Mouse (Mus musculus) lung, postnatal 14 days (tissue): Measurements from ENCODE around the gene 1700021F07Rik.

Source experiments
- DNase-seq: peaks from one replicate; pipeline ENCODE4 v3.0.0; 2021

1700021F07Rik gene

DNA sequence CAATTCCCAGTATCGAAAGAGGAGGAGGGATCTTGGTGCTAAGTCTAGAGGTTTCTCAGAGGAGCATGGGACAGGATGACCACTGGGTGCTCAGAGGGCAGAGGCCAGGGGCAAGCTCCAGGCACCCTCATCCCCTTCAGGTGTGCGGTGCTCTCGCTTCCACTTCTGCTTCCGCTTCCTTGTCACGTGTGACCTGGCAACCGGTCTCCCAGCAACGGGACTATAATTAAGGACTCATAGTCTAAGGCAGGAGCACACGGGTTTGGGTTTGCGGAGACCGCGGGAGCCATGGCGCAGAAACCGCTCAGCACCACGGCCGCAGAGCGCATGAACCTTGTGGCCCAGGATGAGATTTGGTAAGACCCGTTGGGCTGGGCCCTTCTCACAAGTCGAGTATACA is at the start of gene 1700021F07Rik:
1700021F07Rik (plus strand) TSS at position 211 of the 400 bp plus-strand sequence.
- DNase-seq: no peak

DNA sequence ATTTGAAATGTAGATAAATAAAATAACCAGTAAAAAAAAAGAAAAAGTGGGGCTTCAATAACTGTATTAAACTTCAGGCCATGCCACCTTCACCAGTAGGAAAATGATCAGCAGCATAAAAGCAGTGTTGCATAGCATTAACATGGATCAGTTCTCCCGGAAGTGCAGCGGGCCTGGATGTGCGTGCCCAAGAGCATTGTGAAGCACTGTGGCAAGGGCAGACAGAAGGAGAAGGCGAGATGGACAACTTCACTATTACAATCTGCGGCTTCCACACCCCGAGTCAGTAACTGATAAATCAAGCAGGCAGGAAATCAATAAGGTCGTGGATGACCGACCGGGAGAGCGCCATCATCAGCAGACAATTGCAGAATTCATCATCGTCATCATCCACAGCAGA is 49.2 kb upstream of the 1700021F07Rik start:
- DNase-seq: no peak

DNA sequence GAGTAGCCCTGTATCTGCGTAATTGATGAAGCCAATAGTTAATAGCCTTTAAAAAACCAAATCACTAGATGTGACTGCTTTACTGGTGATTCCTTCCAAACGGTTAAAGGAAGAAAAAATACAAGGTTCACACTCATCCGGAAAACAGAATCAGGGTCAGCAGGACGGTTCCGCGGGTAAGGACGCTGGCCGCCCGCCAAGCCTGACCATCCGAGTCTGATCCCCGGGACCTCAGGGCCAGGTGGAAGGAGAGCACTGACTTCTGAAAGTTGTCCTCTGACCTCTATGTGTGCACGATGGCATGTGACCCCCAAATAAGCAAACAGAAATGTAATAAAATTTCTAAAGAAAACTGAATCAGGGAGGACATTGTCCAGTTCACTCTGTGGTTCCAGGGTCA is 43.3 kb upstream of the 1700021F07Rik start:
- no peak for DNase-seq

DNA sequence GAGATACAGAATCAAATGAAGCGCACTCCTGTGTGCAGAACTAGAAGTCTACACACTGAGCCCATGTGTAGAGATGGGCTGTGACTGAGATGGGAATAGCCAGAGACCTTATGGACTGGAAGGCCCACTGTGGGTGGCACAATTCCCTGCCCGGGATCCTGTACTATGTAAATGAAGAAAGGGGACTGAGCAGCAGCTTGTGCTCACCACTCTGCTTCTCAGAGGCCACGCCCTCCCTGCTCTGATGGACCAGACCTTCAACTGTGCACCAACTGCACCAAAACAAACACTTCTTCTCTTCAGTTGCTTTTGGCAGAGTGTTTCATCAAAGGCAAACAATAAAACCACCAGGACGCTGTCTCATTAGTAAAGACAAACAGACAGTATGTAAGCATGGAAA is 37.9 kb upstream of the 1700021F07Rik start:
- DNase-seq: no peak

DNA sequence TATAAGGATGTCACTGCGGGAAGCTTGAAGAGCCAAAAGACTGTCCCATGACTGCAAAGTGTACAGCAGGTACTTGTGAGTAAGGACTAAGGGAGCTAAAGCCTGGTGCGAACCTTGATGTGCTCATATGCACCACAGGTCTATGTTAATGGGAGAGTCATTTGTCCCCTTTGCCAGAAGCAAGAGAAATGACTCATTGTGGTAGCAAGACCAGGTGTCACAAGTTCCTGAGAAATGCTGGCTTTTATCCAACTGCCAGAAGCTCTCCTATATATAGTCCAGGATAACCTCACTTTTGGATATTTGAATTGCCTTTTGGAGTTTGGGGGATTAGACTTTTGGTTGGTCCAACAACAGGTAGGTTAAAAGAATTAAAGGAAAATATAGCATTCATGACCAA is 22.8 kb upstream of the 1700021F07Rik start:
- DNase-seq: no peak

DNA sequence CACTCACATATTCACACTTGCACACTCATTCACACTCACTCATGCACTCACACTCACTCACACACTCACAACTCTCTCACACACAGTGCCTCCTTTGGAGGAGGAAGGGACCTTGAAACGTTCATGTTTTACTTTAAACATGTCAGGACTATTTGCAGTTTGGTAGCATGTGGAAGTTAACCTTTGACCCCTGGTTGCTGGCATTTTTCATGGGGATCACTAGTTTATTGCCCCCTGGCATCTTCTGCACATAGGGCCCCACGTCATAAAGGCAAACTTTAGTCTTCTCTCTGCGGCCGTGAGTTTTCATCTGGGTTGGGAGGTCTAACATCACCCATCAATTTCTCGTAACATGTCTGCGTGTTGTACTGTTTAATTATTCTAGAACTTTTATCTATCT is 8.4 kb upstream of the 1700021F07Rik start:
- DNase-seq: no peak

DNA sequence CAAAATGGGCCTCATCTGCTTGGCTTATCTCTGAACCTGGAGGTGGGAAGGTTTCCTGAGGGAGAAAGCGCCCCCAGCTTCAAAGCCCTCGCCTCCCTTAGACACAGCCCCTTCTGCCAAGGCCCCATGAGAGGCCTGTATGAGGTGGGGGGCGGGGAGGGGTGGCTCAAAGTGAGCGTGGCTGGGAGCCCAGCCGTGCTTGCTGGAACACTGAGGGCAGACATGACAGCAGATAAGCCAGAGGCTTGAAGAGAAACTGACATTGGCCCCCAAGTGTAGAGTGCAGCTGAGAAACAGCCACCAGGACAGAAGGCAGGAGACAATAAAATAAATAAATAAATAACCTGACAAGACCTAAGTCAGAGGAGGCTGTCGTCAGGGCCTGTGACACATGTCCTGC is 7.2 kb upstream of the 1700021F07Rik start:
- DNase-seq: no peak

DNA sequence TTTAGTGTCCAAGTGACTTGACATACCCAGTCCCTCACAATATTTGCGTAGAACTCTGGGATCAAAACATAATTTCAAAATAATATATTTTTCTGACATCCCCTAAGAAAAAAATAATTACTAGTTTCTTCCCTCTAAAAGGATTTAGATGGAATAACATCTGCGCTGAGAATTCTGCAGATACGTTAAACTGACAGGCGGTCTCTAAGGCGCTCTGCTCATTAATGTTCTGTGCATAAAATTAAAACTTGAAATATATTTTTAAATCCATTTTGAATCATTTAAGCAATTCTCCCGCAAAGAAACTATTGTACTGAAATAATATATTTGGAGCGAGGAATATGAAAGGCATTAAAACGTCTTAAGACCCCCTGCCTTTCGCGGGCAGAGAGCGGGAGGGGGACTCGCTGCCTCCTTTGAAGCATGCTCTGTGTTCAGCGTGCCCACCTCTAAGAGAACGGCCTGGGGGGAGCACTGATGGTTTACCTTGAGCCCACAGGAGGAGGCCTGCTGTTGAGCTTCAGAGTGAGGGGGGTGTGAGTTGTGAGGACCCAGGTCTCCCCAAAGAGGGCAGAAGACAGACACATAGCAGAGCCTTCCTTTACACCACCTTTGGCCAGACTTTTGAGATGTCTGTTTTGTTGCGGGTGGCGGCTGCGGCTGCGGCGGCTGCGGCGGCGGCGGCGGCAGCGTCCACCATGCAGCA is 6.1 kb upstream of the 1700021F07Rik start:
- DNase-seq: no peak

DNA sequence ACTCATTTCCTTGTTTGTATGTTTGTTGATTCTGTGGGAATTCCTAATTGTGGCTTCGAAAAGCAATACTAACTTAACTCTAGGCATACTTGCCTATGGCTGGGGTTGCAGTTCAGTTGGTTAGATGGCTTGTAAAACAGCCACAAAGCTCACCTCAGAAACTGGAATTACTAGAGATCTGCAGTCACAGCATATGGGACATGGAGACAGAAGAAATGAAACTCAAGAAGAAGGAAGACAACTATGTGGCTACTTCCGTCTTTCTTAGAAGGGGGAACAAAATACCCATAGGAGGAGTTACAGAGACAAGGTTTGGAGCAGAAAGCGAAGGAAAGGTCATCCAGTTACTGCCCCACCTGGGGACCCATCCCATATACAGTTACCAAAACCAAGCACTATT is 6.1 kb downstream of the 1700021F07Rik start:
- DNase-seq: no peak

DNA sequence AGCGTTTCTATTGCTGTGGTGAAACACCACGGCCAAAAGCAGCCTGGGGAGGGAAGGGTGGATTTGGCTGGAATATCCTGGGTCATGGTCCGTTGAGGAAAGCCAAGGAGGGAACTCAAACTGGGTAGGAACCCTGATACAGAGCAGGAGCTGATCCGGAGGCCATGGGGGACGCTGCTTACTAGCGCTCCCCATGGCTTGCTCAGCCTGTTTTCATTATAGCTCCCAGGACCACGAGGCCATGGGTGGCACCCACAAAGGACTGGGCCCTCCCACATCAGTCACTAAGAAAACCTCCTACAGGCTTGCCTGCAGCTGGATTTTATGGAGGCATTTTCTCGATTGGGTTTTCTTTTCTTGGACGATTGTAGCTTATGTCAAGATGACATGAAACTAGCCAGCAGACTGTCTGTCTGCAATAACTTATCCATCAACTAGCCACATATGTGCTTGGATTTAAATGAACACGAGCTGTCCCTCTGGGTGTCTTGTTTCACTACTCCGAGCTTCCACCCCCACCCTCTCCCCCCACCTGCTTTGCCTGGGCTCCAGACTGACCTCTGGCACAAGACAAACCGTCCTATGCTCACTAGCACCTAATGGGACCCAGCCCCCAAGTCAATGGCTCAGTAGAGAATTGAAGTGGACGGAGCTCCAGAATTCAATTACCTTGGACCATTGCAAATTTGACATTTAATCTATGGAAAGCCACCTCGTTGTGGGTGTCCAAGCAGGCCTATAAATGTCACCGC is 10.5 kb downstream of the 1700021F07Rik start:
- DNase-seq: no peak

DNA sequence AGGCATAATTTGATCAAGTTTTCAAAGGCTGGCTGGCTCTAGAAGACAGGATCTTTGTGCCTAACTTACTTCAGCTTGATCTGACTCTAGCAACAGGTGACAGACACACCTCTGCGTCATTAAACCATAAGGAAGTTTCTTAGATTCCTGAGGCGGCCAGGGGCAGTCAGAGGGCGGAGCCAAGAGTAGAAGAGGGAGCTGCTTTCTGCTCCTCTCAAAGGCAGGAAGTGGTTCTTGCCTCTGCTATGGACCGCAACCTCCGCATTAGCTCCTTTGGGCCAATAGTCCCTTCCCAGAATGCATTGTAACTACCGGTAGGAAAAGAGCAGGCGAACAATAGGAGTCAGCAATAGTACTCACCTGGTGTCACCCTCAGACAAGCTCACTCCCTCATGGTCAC is 12.2 kb downstream of the 1700021F07Rik start:
- DNase-seq: no peak

DNA sequence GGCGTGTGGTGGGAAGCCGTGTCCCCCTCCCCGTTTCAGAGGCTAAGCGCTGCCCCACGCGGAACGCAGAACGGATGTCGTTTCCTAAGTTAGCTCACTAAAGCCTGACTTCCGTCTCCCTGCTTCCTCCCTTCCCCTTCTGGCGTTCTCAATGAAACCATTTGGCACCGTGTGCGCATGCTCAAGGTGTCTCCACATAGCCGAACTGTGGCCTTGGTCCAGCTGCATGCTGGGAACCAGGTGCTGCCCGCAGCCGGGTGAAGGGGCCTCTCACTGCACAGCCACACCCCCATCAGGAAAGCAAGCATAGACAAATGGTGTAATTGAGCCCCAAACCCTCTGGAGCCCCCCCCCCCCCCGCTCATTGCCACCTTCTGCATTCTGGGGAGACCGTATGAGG is 13.0 kb downstream of the 1700021F07Rik start:
- DNase-seq: no peak

DNA sequence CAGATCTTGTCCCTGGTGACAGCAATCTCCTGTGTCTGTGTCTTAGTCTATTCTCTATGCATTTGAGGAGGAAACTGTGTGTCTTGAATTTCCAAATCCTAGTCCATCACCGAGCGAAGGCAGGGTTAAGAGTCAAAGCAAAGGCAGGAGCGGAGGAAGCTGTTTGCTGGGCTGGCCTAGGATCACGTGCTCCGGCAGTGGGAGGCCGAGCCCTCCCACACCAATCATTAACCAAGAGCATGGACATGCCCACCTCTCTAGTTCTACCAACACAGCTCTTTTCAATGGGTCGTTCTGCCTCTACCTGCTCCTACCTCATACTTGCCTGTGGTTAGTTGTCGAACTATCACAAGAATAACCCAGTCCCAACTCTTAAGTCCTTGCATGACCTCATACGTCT is 13.5 kb downstream of the 1700021F07Rik start:
- no peak for DNase-seq

DNA sequence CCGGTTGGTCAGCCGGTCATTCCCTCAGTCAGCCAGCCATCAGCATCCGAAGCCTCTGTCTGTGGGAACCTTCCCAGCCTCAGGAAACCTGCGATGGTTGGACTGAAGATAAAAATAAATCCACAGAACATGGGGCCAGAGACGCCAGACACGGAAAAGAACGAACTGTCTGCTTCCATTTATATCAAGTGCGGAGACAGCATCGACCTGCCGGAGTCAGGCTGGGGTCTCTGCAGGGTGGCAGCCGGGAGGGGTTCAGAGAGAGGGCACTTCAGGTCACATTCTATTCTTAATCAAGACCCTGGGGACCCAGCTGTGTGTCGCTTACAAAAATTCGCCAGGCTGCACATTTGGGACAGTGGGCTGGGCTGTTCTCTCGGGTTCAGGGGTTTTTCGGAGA is 17.4 kb downstream of the 1700021F07Rik start:
- DNase-seq: no peak

DNA sequence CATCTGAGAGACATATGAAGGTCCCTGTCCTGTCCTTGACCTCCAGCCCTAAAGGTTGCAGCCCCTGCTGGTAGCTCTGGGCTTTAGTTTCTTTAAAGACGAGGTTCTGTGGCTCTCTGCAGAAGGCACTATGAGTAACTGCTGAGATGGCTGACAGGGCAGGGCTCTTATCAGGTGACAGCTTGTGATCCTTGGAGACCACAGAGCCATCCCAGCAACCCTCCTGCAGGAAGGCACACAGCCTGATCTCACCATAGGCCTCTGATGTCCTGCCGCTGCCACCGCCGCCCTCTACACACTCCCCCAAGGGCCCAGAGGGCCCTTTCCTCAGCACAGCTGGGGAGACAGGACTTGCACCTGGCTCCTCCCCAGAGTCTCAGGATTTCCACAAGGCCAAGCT is 19.4 kb downstream of the 1700021F07Rik start:
- DNase-seq: no peak

DNA sequence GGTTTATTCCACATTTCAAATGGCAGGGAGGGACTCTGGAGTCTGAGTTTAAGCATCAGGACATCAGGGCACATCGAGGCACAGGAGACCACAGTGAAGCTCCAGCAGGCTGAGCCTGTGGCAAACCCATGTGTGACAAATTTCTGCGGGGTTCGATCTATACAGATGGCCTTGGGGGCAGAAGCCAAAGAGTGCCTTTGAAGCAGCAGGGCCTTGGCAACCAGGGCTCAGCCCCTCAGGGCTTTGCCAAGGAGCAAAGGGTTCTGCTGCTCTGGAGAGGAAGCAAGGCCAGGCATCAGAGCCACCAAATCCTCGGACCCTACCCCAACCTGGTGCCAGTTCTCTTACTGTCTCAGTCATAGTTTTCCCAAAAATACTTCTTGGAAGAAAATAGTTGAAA is 20.3 kb downstream of the 1700021F07Rik start:
- DNase-seq: no peak

DNA sequence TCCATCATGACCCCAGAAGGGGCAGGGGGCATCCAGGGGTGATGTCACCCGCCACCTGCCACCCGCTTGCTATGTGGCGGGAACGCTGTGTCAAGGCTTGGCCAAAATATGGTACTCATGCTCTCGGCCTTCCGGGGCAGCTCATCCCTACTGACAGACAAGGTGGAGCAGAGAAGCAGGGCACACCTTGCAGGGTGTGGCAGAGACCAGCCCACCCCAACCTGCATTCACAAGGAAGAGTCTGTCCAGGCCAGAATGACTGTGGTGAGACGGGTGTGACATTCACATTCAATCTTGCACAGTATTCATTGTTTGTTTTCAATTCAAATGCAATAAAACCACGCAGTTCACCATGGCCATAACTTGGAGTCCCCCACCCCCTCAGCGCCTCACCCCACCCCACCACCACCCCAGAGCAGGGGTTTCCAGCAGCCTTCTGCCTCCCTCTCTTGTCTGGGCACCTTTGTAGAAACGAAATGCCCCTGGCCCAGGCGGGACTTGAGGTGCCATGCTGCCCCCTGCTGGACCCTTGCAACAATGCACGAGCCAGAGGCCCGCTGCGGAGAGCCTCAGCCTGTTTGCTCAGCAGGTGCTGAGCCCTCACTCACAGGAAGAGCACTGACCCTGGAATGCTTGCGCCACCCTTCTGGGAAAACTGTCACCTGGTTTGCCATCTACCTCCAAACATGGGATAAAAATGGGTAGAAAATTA is 23.8 kb downstream of the 1700021F07Rik start:
- DNase-seq: peak; percentile 85

DNA sequence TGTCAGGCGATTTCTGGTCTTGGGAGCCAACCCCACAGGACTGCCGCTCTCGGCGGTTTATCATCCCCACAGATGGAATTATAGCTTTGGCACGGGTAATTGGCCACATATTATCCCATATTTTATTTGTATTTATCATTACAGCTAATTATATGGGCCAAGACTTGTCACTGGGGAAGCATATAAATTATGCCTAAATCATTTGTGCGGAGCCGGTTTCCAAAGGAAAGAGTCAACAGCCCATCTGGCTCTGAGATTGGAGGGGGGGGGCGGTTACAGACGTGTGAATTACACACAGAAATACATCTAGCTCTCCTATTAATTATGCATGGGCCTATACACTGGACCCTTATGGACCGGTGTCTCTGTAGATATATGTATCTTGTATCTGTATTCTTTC is 26.9 kb downstream of the 1700021F07Rik start:
- no peak for DNase-seq

DNA sequence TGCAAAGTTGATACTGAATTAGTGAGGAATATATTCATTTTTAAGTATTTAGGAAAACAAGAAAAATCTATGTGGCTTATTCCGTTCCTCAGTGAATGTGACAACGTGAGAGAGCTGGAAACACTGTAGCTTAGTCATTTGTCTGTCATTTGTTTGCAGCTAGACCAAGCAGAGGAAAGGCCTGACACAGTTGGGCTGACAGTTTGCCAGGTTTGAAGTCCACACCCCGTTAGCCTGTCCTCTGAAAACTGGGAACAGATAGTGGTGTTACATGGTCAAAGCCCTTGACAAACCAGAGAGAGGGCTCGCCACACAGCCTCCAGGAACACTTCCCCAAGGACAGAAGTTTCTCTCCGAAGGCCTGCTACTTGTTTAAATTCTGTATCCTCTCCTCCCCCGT is 28.3 kb downstream of the 1700021F07Rik start:
- DNase-seq: peak; percentile 20

DNA sequence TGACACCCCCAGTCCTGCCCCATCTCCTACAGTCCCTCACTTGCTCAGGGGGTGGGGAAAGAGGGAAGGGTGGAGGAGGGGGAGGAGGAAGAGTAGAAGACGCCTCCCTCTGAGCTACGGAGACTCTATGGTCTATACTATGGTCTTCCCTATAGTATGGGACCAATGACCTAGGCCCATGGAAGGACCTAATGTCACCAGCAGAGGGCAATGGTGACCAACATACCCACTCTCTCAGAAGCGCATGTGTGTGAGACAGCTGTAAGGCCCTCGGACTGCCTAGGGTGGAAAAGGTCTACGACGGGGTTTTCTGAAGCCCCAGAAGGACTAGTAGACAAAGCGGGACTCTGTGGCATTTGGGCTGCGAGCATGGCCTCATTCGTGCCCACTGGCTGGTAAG is 31.5 kb downstream of the 1700021F07Rik start:
- DNase-seq: peak; percentile 34

DNA sequence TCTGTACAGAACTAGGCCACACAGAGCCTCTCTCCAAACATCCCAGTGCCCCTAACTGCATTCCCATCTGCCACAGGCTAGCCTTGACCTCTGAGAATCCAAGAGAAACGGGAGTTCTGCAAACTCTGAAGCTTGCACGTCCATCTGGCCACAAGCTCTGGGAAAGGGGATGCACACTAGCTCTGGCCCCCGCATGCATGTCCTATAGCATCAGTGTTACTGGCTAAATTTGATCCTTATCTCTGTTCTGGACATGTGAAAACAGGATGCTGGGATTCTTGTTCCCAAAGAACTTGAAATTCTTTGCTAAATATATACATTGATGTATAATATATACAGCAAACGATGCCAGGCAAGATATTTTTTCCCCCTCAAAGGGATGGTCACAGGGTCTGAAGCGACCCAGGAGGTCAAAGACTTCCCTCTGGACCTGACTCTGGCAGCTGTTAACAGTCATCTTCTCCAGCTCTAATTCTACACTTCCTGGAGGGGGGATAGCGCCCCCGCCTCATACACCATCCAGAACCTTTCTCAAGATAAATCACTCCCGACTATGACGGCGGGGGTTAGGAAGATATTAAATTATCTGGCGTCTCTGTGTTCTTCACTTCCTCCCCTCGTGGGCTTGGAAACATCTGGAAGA is 36.5 kb downstream of the 1700021F07Rik start:
- no peak for DNase-seq

DNA sequence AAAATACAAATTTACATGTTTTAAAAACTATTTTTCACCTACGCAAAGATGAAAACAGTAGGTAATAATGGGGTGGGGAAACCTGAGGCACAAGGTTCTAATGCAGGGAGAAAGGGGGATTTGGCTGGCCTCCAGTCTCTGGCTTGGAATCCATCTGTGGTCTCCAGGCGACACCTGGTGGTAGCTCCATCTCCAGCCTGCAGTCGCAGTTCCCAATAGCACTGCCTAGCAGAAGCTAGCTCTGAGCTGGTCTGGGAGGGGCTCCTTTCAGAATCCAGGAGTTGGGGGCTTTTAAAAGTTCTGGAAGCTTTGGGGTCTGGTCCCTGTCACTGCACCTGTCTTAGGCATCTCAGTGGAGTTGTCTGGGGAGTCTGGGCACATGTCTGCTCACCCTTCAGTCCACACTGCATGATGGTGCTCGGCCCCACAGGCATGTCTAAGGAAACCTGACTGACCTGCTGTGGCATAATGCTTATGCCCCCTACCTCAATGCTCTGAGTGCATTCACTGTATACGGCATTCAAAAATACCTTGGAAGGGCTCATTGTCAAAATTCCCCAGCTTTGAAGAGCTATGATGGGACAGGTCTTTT is 39.6 kb downstream of the 1700021F07Rik start:
- peak; percentile 76 for DNase-seq

DNA sequence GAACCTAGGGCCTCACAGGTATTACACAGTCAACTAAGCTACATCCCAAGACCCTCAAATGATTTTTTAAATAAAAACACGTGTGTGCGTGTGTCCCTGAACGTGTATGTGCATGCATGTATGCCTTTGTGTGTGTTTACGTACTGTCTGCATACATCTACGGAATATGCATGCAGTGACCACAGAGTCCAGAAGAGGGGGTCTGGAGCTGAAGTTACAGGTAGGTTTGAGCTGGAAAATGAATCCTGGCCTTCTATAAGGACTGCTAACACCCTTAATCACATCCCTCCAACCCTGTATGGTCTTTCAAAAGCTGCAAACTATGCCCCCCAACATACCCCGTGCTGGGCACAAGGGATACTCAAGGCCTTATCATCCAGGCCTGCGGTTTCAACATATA is 41.0 kb downstream of the 1700021F07Rik start:
- no peak for DNase-seq
